Mouse (Mus musculus) heart, adult 8-10 months (tissue): ENCODE results near the gene Parp6. TPM values are rescaled to one million over a fixed set of nuclear protein-coding genes. Genes with fewer than 3 reads are reported as not detected.
A peak's percentile ranks its signal among the peaks of the same experiment; 100 is the strongest.

Source experiments
- DNase-seq: peaks from one replicate; pipeline ENCODE4 v3.0.0; 2022; ENCODE audit warnings: low spot score
- total RNA-seq, 4 experiments: library from RNA; stranded (reverse); gene quantifications; 2 replicates each; pipeline ENCODE4 v1.2.4; 2022

Parp6 gene
- total RNA-seq, 4 experiments from 2014 or later, result 15.1 to 17.9 (median 15.8) TPM

GRCm38 (mm10) chr9:59679678-59680533 is 62.8 kb downstream of the Parp6 start, which contains the start of gene Gramd2:
Gene Gramd2, plus strand, starts transcription at chr9:59680144.
- peak; percentile 55 for DNase-seq

- no peak for DNase-seq
These were observed 63.4 kb downstream of the Parp6 start for GRCm38 (mm10) chr9:59680534-59680875.

GRCm38 (mm10) chr9:59684020-59684419 is 66.9 kb downstream of the Parp6 start:
- DNase-seq, result no peak

GRCm38 (mm10) chr9:59687416-59688046 is 70.4 kb downstream of the Parp6 start:
- DNase-seq, result no peak

- DNase-seq, result peak; percentile 80
These were observed 74.6 kb downstream of the Parp6 start for GRCm38 (mm10) chr9:59691635-59692094.

- no peak for DNase-seq
These were observed 75.1 kb downstream of the Parp6 start for GRCm38 (mm10) chr9:59692145-59692544.

- DNase-seq, result no peak
These were observed 77.7 kb downstream of the Parp6 start for GRCm38 (mm10) chr9:59694571-59695450.

GRCm38 (mm10) chr9:59695451-59695813 is 78.3 kb downstream of the Parp6 start:
- no peak for DNase-seq

GRCm38 (mm10) chr9:59696381-59696780 is 79.3 kb downstream of the Parp6 start:
- DNase-seq, result no peak

Other genes starting within 250 kb of the Parp6 start
- 10 to 100 TPM; 69.9 to 81.0 (median 78.4) TPM for gene Arih1, start 130.7 kb upstream of the Parp6 start, total RNA-seq
- 10 to 100 TPM; 45.0 to 50.7 (median 49.5) TPM for gene Hexa, start 77.7 kb upstream of the Parp6 start, total RNA-seq
- gene Tmem202, start 77.4 kb upstream of the Parp6 start, total RNA-seq, result under 1 TPM; 0.40 to 0.91 (median 0.79) TPM
- not detected for gene Celf6, start 39.4 kb upstream of the Parp6 start, total RNA-seq
- gene Pkm, start 39.1 kb downstream of the Parp6 start, total RNA-seq, result 1,000 to 10,000 TPM; 1,114 to 1,272 (median 1,167) TPM
- not detected for gene Gramd2, start 62.9 kb downstream of the Parp6 start, total RNA-seq
- gene Senp8, start 133.4 kb downstream of the Parp6 start, total RNA-seq, result 10 to 100 TPM in 3 of 4 experiments, 1 to 10 TPM in 1; 6.8 to 11.6 (median 10.9) TPM
- 10 to 100 TPM; 11.2 to 12.4 (median 11.4) TPM for gene Myo9a, start 133.6 kb downstream of the Parp6 start, total RNA-seq